Mouse (Mus musculus): ENCODE measurements around the gene Hao2. TPM values are rescaled to one million over a fixed set of nuclear protein-coding genes. Genes with fewer than 3 reads are reported as not detected.

The Hao2 gene
- polyA plus RNA-seq, 1 experiment from 2014 or later: not detected

- peak; percentile 32 for DNase-seq (ENCODE audit: low spot score)
- no peaks in the 10 kb centered on the region for H3K36me3 ChIP-seq
- no peak overlapping the region for H3K27ac ChIP-seq
- no peaks in the 10 kb centered on the region for H3K4me1 ChIP-seq
- WGBS: 80% methylated on average over 6 of the region's 6 CpGs
- no peaks in the 10 kb centered on the region for H3K9me3 ChIP-seq (replicated peaks)
- no peaks in the 10 kb centered on the region for H3K27me3 ChIP-seq (ENCODE audit: low read depth, poor library complexity, severe bottlenecking)
- H3K4me3 ChIP-seq: no peak overlapping the region
Measured at GRCm38 (mm10) chr3:98913591-98913990, 20.6 kb upstream of the Hao2 start.

- no peaks in the 10 kb centered on the region for H3K9me3 ChIP-seq (replicated peaks)
- no peaks in the 10 kb centered on the region for H3K27me3 ChIP-seq (ENCODE audit: low read depth, poor library complexity, severe bottlenecking)
- no peaks in the 10 kb centered on the region for H3K36me3 ChIP-seq
- H3K27ac ChIP-seq: no peak overlapping the region
- 0 out of 2 replicates have a peak, but pooled peaks cover 2% of the 10 kb centered on the region for H3K4me1 ChIP-seq
- no peak overlapping the region for H3K4me3 ChIP-seq
- DNase-seq (ENCODE audit: low spot score): no peak
- WGBS: 93% methylated on average over 2 of the region's 2 CpGs
Measured at GRCm38 (mm10) chr3:98897606-98898005, 4.6 kb upstream of the Hao2 start.

DNA sequence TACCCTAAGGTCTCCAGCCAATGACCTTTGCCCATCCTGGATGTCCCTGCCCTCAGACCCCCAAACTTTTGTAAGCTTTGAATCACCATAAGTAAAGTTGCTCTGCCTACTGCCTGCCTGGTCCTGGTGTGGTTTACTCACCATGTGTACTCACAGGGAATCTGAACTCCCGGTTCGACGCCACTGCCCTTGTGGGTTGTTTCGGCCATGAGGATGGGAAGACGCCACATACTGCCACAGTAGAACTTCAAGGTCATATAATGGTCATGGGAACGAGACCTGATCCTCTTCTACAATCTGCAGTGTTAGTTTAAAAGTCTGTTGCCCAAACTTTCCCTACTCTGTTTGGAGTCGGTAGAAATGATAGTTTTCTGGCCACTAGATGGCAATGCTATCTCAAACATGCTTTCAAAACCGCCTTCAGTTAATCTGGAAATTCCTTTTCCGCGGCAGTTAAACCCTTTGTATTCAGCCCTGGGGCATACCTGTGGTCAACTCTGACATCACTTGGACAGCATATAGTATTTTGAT lies 2.1 kb upstream of the Hao2 start:
- H3K27me3 ChIP-seq (ENCODE audit: low read depth, poor library complexity, severe bottlenecking): no peaks in the 10 kb centered on the region
- WGBS: 46% methylated on average over 10 of the region's 10 CpGs
- no peak overlapping the region; the same call in 1 of the 2 replicates for H3K27ac ChIP-seq
- no peaks in the 10 kb centered on the region for H3K36me3 ChIP-seq
- H3K9me3 ChIP-seq (replicated peaks): no peaks in the 10 kb centered on the region
- peak; percentile 32 for DNase-seq (ENCODE audit: low spot score)
- H3K4me1 ChIP-seq: 0 out of 2 replicates have a peak, but pooled peaks cover 2% of the 10 kb centered on the region
- no peak overlapping the region for H3K4me3 ChIP-seq

DNA sequence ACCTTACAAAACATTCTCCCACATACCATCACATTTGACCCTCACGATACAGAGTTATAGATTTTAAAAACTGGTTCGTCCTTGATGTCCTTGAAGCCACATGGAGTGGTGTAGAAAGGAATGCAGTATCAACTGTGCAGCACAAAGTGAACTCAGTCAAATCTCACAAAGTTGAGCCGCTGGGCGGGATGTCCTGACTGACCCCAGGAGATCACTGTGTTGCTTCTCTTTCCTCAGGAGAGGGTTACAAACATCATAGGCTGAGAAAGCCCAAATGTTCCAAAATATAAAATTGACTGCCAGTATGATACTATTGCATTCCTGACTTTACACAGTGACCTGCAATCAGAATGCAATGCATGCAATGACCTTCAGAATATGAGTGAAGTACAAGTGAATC lies 2.6 kb downstream of the Hao2 start:
- no peak for DNase-seq (ENCODE audit: low spot score)
- Histone ChIP-seq H3K9me3 (replicated peaks) (no peaks in the 10 kb centered on the region), H3K27ac (no peak overlapping the region), H3K27me3 (ENCODE audit: low read depth, poor library complexity, severe bottlenecking) (no peaks in the 10 kb centered on the region), H3K4me1 (0 out of 2 replicates have a peak, but pooled peaks cover 2% of the 10 kb centered on the region), H3K4me3 (no peak overlapping the region), H3K36me3 (no peaks in the 10 kb centered on the region)
- WGBS: 92% methylated on average over 4 of the region's 4 CpGs

- H3K9me3 ChIP-seq (replicated peaks): no peaks in the 10 kb centered on the region
- no peaks in the 10 kb centered on the region for H3K27me3 ChIP-seq (ENCODE audit: low read depth, poor library complexity, severe bottlenecking)
- no peak overlapping the region for H3K27ac ChIP-seq
- no peaks in the 10 kb centered on the region for H3K36me3 ChIP-seq
- H3K4me3 ChIP-seq: no peak overlapping the region
- H3K4me1 ChIP-seq: no peaks in the 10 kb centered on the region
- 83% methylated on average over 2 of the region's 2 CpGs for WGBS
- no peak for DNase-seq (ENCODE audit: low spot score)
Measured at GRCm38 (mm10) chr3:98888206-98888605, 4.8 kb downstream of the Hao2 start.

GRCm38 (mm10) chr3:98880831-98881230 lies 12.2 kb downstream of the Hao2 start:
- 87% methylated on average over 2 of the region's 2 CpGs for WGBS
- Histone ChIP-seq H3K36me3 (no peaks in the 10 kb centered on the region), H3K4me3 (no peak overlapping the region), H3K27me3 (ENCODE audit: low read depth, poor library complexity, severe bottlenecking) (no peaks in the 10 kb centered on the region), H3K9me3 (replicated peaks) (no peaks in the 10 kb centered on the region), H3K4me1 (no peaks in the 10 kb centered on the region), H3K27ac (no peak overlapping the region)
- no peak for DNase-seq (ENCODE audit: low spot score)

DNA sequence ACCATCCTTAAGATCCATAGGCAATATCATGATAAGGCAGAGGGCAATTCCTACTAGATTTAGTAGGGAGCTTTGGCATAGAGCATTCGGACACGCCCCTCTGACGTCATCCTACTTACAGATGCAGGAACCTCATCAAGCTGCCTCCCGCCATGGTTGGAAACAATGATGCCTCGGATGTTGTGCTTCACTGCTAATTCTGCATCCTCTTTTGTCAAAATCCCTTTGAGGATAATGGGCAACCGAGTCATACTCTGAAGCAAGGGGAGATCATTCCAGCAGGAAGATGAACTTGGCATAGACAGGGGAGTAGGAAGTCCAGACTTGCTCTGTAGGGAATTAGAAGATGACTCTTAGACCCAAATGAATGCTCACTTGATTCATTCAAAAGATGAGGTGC lies 12.8 kb downstream of the Hao2 start:
- no peak for DNase-seq (ENCODE audit: low spot score)
- 79% methylated on average over 6 of the region's 6 CpGs for WGBS
- Histone ChIP-seq H3K9me3 (replicated peaks) (no peaks in the 10 kb centered on the region), H3K27ac (no peak overlapping the region), H3K27me3 (ENCODE audit: low read depth, poor library complexity, severe bottlenecking) (no peaks in the 10 kb centered on the region), H3K36me3 (no peaks in the 10 kb centered on the region), H3K4me1 (no peaks in the 10 kb centered on the region), H3K4me3 (no peak overlapping the region)

GRCm38 (mm10) chr3:98868219-98868618 lies 24.8 kb downstream of the Hao2 start:
- H3K36me3 ChIP-seq: no peaks in the 10 kb centered on the region
- H3K4me3 ChIP-seq: no peak overlapping the region

DNA sequence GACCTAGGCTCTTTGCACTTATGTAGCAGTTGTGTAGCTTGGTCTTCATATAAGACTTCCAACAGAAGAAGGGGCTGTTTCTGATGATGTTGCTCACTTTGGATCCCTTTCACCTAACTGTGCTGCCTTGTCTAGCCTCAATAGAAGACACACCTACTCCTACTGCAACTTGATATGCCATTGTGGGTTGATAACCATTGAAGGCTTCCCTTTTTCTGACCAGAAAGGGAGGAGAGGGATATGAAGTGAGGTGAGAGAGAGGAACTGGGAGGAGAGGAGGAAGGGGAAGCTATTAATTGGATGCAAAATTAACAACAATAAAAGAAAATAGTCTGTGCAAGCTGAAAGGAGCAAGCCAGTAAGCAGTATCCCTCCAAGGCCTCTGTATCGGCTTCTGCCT lies 30.2 kb downstream of the Hao2 start:
- Histone ChIP-seq H3K27ac (no peak overlapping the region), H3K27me3 (ENCODE audit: low read depth, poor library complexity, severe bottlenecking) (no peaks in the 10 kb centered on the region), H3K9me3 (replicated peaks) (no peaks in the 10 kb centered on the region), H3K4me3 (no peak overlapping the region), H3K36me3 (no peaks in the 10 kb centered on the region), H3K4me1 (no peaks in the 10 kb centered on the region)
- DNase-seq (ENCODE audit: low spot score): no peak
- 96% methylated on average over 1 of the region's 1 CpGs for WGBS

More at GRCm38 (mm10) chr3:98868219-98868618, 24.8 kb downstream of the Hao2 start:
- WGBS: 90% methylated on average over 2 of the region's 2 CpGs
- Histone ChIP-seq H3K4me1 (no peaks in the 10 kb centered on the region), H3K27me3 (ENCODE audit: low read depth, poor library complexity, severe bottlenecking) (no peaks in the 10 kb centered on the region), H3K9me3 (replicated peaks) (no peaks in the 10 kb centered on the region), H3K27ac (no peak overlapping the region)
- no peak for DNase-seq (ENCODE audit: low spot score)

DNA sequence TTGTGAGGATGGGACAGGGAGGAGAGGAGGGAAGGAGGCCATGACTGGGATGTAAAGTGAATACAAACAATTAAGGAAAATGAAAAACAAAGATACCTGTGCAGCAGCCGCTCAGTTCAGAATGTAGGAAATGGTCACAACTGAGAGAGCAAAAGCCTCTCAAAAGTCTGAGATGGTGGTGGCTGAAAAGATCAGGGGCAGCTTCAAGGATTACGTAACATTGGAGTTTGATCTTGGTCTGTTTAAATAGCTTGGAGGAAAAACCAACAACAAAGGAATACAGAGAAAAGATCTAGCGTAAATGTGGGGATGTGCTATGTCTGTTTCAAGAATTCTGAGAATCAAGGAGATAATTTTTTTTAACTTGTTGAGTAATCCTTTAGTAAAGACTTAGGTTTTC lies 33.5 kb downstream of the Hao2 start, which contains the start of gene Hsd3b1:
Gene Hsd3b1, minus strand, starts transcription at position 219 of the 400 bp plus-strand sequence.
- no peaks in the 10 kb centered on the region for H3K36me3 ChIP-seq
- no peaks in the 10 kb centered on the region for H3K9me3 ChIP-seq (replicated peaks)
- H3K4me1 ChIP-seq: no peaks in the 10 kb centered on the region
- no peak within 1 kb of the TSS for H3K27ac ChIP-seq
- H3K27me3 ChIP-seq (ENCODE audit: low read depth, poor library complexity, severe bottlenecking): no peaks in the 10 kb centered on the region
- DNase-seq (ENCODE audit: low spot score): no peak
- H3K4me3 ChIP-seq: no peak within 1 kb of the TSS
- 89% methylated on average over 3 of the region's 3 CpGs for WGBS

GRCm38 (mm10) chr3:98858051-98858450 lies 35.0 kb downstream of the Hao2 start:
- Histone ChIP-seq H3K9me3 (replicated peaks) (no peaks in the 10 kb centered on the region), H3K4me3 (no peak overlapping the region), H3K27ac (no peak overlapping the region), H3K36me3 (no peaks in the 10 kb centered on the region), H3K27me3 (ENCODE audit: low read depth, poor library complexity, severe bottlenecking) (no peaks in the 10 kb centered on the region), H3K4me1 (no peaks in the 10 kb centered on the region)
- WGBS: 91% methylated on average over 2 of the region's 2 CpGs
- DNase-seq (ENCODE audit: low spot score): no peak

GRCm38 (mm10) chr3:98856892-98857291 lies 36.1 kb downstream of the Hao2 start:
- 86% methylated on average over 1 of the region's 1 CpGs for WGBS
- Histone ChIP-seq H3K4me1 (no peaks in the 10 kb centered on the region), H3K4me3 (no peak overlapping the region), H3K27me3 (ENCODE audit: low read depth, poor library complexity, severe bottlenecking) (no peaks in the 10 kb centered on the region), H3K27ac (no peak overlapping the region), H3K9me3 (replicated peaks) (no peaks in the 10 kb centered on the region), H3K36me3 (no peaks in the 10 kb centered on the region)
- no peak for DNase-seq (ENCODE audit: low spot score)

DNA sequence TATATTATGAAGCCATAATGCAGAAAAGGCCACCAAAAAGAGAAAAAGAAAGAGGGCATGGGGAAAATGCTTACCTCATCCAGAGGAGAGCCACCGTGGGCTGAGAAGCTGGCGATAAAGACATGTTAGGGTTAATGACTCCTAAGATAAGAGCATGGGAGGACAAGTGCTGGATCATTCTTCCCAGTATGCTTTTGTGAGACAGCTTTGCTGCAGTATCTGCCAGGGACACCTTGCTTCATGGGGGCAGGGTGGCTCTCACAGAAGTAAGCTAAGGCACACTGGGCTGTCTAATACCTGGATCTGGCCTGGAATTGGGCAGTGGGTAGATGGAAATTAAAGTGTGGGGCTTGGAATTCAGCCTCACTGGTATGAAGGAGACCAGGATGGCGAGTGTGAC lies 37.9 kb downstream of the Hao2 start:
- DNase-seq (ENCODE audit: low spot score): no peak
- no peak overlapping the region for H3K27ac ChIP-seq
- H3K4me1 ChIP-seq: no peaks in the 10 kb centered on the region
- H3K27me3 ChIP-seq (ENCODE audit: low read depth, poor library complexity, severe bottlenecking): no peaks in the 10 kb centered on the region
- no peaks in the 10 kb centered on the region for H3K9me3 ChIP-seq (replicated peaks)
- H3K36me3 ChIP-seq: no peaks in the 10 kb centered on the region
- no peak overlapping the region for H3K4me3 ChIP-seq
- WGBS: 83% methylated on average over 3 of the region's 3 CpGs

GRCm38 (mm10) chr3:98853685-98854084 lies 39.4 kb downstream of the Hao2 start:
- no peaks in the 10 kb centered on the region for H3K9me3 ChIP-seq (replicated peaks)
- H3K27me3 ChIP-seq (ENCODE audit: low read depth, poor library complexity, severe bottlenecking): no peaks in the 10 kb centered on the region
- H3K36me3 ChIP-seq: no peaks in the 10 kb centered on the region
- DNase-seq (ENCODE audit: low spot score): no peak
- no peak overlapping the region for H3K27ac ChIP-seq
- WGBS: 47% methylated on average over 1 of the region's 1 CpGs
- H3K4me3 ChIP-seq: no peak overlapping the region
- H3K4me1 ChIP-seq: no peaks in the 10 kb centered on the region

Data from limb, embryonic 10.5 days (tissue).